Mouse (Mus musculus): ENCODE data around the gene Sort1. TPM values are rescaled to one million over a fixed set of nuclear protein-coding genes. Genes with fewer than 3 reads are reported as not detected.
"Not testable (repeated sequence)": the region's sequence is repeated elsewhere in the genome, so short reads cannot be mapped to it uniquely, and the experiment has no call there.

Sort1 gene
- 68.4 and 80.3 TPM in 2 replicates for total RNA-seq (2014; rRNA removed)
- 11.2 and 12.7 TPM in 2 replicates for polyA plus RNA-seq (2015; fragmentation: Nextera tagmentation; extraction: Ambion mirVana)

GRCm38 (mm10) chr3:108283781-108284601 is at the start of gene Sort1:
Gene Sort1 (plus strand): TSS chr3:108284082.
- Histone ChIP-seq H3K27me3 (ENCODE audit: insufficient read depth, low read length) (no peaks in the 10 kb centered on the region), H3K4me2 (ENCODE audit: low read depth, low read length, poor library complexity, severe bottlenecking) (peak within 1 kb of the TSS; percentile 80), H3K9ac (replicated peaks; ENCODE audit: low read length, poor library complexity, severe bottlenecking) (peak within 1 kb of the TSS; percentile 90), H3K4me3 (ENCODE audit: low read depth, low read length) (peak within 1 kb of the TSS; percentile 96), H3K4me1 (ENCODE audit: insufficient read depth, low read length) (peaks cover 21% of the 10 kb centered on the region), H3K27ac (ENCODE audit: low read depth, low read length) (peak within 1 kb of the TSS; percentile 74), H3K9me3 (ENCODE audit: low read length) (no peaks in the 10 kb centered on the region), H3K36me3 (ENCODE audit: insufficient read depth, low read length) (peaks cover 1% of the 10 kb centered on the region; the same call in 1 of the 2 replicates)
- WGBS = under 1% methylated on average over 84 of the region's 109 CpGs
- peak; percentile 97 for DNase-seq (ENCODE audit: low spot score)
- ATAC-seq (ENCODE audit: low FRiP score) = peak; percentile 97
- TF ChIP-seq CTCF (IDR thresholded peaks at IDR 0.05) = no peak

DNA sequence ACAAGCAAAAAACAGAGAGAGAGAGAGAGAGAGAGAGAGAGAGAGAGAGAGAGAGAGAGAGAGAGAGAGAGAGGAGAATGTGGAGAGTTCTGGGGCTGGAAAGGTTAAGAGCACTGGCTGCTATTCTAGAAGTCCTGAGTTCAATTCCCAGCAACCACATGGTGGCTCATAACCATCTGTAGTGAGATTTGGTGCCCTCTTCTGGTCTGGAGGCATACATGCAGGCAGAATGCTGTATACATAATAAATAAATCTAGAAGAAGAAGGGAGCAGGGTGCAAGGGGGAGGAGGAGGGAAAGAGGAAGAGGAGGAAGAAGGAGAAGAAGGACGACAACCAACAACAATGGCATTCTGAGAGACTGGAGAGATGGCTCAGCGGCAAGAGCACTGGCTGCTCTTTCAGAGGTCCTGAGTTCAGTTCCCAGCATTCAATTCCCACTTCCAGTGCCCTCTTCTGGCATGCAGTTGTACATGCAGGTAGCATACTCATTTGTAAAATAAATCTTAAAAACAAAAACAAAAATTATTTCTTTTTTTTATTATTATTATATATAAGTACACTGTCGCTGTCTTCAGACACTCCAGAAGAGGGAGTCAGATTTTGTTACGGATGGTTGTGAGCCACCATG is 46.3 kb upstream of the Sort1 start:
- peak; percentile 27 for TF ChIP-seq CTCF (IDR thresholded peaks at IDR 0.05)
- not testable (repeated sequence) for H3K9me3 ChIP-seq (ENCODE audit: low read length); H3K36me3 ChIP-seq (ENCODE audit: insufficient read depth, low read length); DNase-seq (ENCODE audit: low spot score); H3K27ac ChIP-seq (ENCODE audit: low read depth, low read length); H3K27me3 ChIP-seq (ENCODE audit: insufficient read depth, low read length); H3K4me1 ChIP-seq (ENCODE audit: insufficient read depth, low read length); H3K9ac ChIP-seq (replicated peaks; ENCODE audit: low read length, poor library complexity, severe bottlenecking); H3K4me3 ChIP-seq (ENCODE audit: low read depth, low read length); H3K4me2 ChIP-seq (ENCODE audit: low read depth, low read length, poor library complexity, severe bottlenecking); ATAC-seq (ENCODE audit: low FRiP score)
- 84% methylated on average over 4 of the region's 4 CpGs for WGBS

DNA sequence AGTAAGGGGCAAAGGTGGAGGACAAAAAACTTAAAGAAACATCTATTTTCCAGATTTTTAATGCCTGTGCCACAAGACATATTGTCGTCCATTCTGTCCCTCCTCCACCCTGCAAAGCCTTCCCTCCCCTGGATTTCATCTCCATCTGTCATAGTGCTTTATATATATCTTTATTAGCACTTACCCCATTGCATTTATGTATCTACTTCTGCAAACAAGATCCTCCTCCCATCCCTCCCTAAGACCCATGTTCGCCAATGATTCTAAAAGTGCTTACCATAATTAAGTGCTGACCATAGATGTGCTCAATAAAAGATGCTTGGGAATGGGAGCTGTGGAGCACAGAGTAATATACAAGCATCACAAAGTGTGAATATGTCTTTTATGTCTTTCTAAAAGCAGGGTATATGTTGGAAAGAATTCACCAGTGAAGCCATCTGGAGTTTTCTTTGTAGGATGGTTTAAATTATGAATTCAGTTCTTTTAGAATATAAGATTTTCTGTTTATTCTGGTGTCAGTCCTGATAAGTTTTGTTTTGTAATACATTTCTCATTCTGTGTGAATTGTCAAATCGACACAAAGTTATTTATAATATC is 42.5 kb upstream of the Sort1 start:
- no peaks in the 10 kb centered on the region for H3K9me3 ChIP-seq (ENCODE audit: low read length)
- H3K4me1 ChIP-seq (ENCODE audit: insufficient read depth, low read length) = no peaks in the 10 kb centered on the region
- H3K4me2 ChIP-seq (ENCODE audit: low read depth, low read length, poor library complexity, severe bottlenecking) = no peak overlapping the region
- no peaks in the 10 kb centered on the region for H3K27me3 ChIP-seq (ENCODE audit: insufficient read depth, low read length)
- 85% methylated on average over 3 of the region's 3 CpGs for WGBS
- H3K36me3 ChIP-seq (ENCODE audit: insufficient read depth, low read length) = no peaks in the 10 kb centered on the region
- no peak overlapping the region for H3K4me3 ChIP-seq (ENCODE audit: low read depth, low read length)
- no peak overlapping the region for H3K9ac ChIP-seq (replicated peaks; ENCODE audit: low read length, poor library complexity, severe bottlenecking)
- no peak for DNase-seq (ENCODE audit: low spot score)
- ATAC-seq (ENCODE audit: low FRiP score) = no peak
- no peak overlapping the region for H3K27ac ChIP-seq (ENCODE audit: low read depth, low read length)
- TF ChIP-seq CTCF (IDR thresholded peaks at IDR 0.05) = no peak

DNA sequence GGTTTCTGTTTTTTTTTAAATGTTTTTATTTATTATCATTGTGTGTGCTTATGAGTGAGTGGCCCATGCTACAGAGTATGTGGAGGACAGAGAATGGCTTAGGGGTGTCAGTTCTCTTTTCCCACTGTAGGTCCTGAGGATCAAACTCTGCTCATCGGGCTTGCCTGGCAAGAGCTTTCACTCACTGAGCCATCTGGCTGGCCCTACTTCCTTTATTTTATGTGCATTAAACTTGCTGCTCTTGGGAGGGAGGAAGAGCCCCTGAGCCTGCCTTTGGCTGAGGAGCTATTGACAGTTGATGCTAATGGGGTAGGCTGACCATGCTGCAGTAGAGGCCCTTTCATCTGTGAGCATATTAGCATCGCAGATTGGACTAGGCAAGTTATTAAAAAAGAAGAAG is 37.0 kb upstream of the Sort1 start:
- Histone ChIP-seq H3K4me1 (ENCODE audit: insufficient read depth, low read length) (no peaks in the 10 kb centered on the region), H3K9ac (replicated peaks; ENCODE audit: low read length, poor library complexity, severe bottlenecking) (no peak overlapping the region), H3K27ac (ENCODE audit: low read depth, low read length) (no peak overlapping the region), H3K36me3 (ENCODE audit: insufficient read depth, low read length) (no peaks in the 10 kb centered on the region), H3K9me3 (ENCODE audit: low read length) (no peaks in the 10 kb centered on the region), H3K4me3 (ENCODE audit: low read depth, low read length) (no peak overlapping the region), H3K4me2 (ENCODE audit: low read depth, low read length, poor library complexity, severe bottlenecking) (no peak overlapping the region), H3K27me3 (ENCODE audit: insufficient read depth, low read length) (no peaks in the 10 kb centered on the region)
- WGBS = 76% methylated on average over 2 of the region's 2 CpGs
- ATAC-seq (ENCODE audit: low FRiP score) (no peak), DNase-seq (ENCODE audit: low spot score) (no peak)
- no peak for TF ChIP-seq CTCF (IDR thresholded peaks at IDR 0.05)

DNA sequence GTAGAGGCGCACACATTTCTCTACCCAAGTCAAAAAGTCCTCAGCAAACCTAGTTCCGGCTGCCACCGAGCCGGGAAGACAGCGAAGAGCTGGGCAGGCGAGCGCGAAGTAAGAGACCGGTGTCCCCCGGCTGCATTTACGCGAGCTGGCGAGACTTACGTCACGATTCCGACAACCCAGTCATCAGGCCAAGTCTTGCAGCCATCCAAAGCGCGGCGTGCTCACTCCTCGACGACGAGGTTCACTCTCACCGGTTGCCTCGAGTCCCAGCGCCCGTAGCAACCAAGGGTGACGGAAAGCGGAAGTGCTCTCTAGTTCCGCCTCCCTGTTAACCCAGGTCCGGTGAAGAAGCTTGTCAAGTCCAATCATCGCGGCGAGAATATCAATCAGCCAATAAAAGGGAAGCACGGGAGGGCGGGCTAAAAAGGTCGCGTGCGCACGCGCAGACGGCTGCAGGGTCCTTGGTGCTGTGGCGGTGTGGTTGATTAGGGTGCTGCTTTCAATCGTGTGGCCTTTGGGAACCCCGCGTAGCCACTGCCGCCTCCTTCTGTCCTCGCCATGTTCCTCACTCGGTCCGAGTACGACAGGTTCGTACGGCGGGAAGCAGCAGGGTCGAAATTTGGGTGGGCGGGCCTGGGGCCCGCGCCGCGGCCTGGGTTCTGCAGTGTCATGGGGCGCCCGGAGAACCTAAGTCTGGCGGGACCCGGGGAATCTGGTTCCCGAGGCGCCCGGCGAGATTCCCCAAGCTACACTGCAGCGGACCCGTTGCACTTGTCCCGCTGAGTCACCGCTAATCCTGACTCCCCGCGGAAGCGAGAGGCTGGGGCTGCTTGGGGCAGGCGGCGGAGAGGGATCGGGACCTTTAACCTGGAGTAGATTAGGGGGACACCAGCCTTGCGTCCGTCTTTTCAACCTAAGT is 26.9 kb upstream of the Sort1 start, which contains the start of gene Psma5:
Gene Psma5, plus strand, starts transcription at position 208 of the 919 bp plus-strand sequence.
- WGBS = under 1% methylated on average over 79 of the region's 79 CpGs
- peaks cover 6% of the 10 kb centered on the region; the same call in 1 of the 2 replicates for H3K4me1 ChIP-seq (ENCODE audit: insufficient read depth, low read length)
- peak within 1 kb of the TSS; percentile 74 for H3K9ac ChIP-seq (replicated peaks; ENCODE audit: low read length, poor library complexity, severe bottlenecking)
- H3K27me3 ChIP-seq (ENCODE audit: insufficient read depth, low read length) = no peaks in the 10 kb centered on the region
- 0 out of 2 replicates have a peak, but pooled peaks have one; percentile 16 for TF ChIP-seq CTCF (IDR thresholded peaks at IDR 0.05)
- DNase-seq (ENCODE audit: low spot score) = peak; percentile 99
- no peak within 1 kb of the TSS for H3K27ac ChIP-seq (ENCODE audit: low read depth, low read length)
- H3K4me3 ChIP-seq (ENCODE audit: low read depth, low read length) = peak within 1 kb of the TSS; percentile 98
- ATAC-seq (ENCODE audit: low FRiP score) = peak; percentile 99
- peak within 1 kb of the TSS; percentile 80 for H3K4me2 ChIP-seq (ENCODE audit: low read depth, low read length, poor library complexity, severe bottlenecking)
- H3K36me3 ChIP-seq (ENCODE audit: insufficient read depth, low read length) = no peaks in the 10 kb centered on the region
- no peaks in the 10 kb centered on the region for H3K9me3 ChIP-seq (ENCODE audit: low read length)
